Mouse (Mus musculus): ENCODE measurements around the gene Trpm6.

DNA sequence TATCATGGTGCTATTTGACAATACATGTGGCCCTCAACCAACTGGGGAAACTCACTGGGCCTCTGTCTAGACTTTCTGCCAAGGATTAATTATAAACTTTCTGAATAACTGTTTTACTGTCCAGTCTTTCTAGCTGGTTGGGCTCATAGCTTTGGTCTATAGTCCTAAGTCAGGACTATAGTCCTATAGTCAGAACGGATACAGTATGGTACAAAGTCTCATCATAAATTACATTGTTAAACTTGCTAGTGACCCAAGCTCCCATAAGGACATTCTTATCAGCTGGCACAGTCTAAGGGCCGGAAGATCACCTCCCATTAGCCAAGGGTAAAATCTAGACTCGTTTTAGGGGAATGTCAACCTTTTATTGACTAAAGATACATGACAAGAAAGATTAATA, 155.7 kb downstream of the Trpm6 start:
- no peak for TF ChIP-seq CTCF (IDR thresholded peaks at IDR 0.05; ENCODE audit: low read depth, low read length)
- TF ChIP-seq GATA1 (IDR thresholded peaks at IDR 0.05; ENCODE audit: borderline replicate concordance, low read length): no peak
- no peak for TF ChIP-seq TAL1 (conservative IDR thresholded peaks at IDR 0.05; ENCODE audit: low read depth, low read length)
- TF ChIP-seq POLR2AphosphoS5 (IDR thresholded peaks at IDR 0.05; ENCODE audit: insufficient replicate concordance, low read depth, low read length): no peak
